Mouse (Mus musculus) olfactory bulb, adult 2 months (tissue): ENCODE measurements around the gene Spa17. TPM values are rescaled to one million over a fixed set of nuclear protein-coding genes. Genes with fewer than 3 reads are reported as not detected.
A peak's percentile ranks its signal among the peaks of the same experiment; 100 is the strongest.

Experiments
- H3K27ac ChIP-seq: fragments of 200-500 bp; 2 replicates; pipeline ENCODE4 v1.5.1; 2012; ENCODE audit warnings: low read depth, low read length; ENCODE audit not compliant: insufficient read depth
- H3K4me1 ChIP-seq: fragments of 200-500 bp; 2 replicates; pipeline ENCODE4 v1.6.1; 2012; ENCODE audit warnings: low read length; ENCODE audit not compliant: control insufficient read depth, insufficient read depth
- H3K4me3 ChIP-seq: fragments of 200-500 bp; 2 replicates; pipeline ENCODE4 v1.5.1; 2012; ENCODE audit warnings: mild to moderate bottlenecking, low read depth, low read length, moderate library complexity; ENCODE audit not compliant: insufficient read depth
- CTCF ChIP-seq: fragments of 200-500 bp; IDR thresholded peaks from 2 replicates; pipeline ENCODE4 v1.5.1; 2012; ENCODE audit warnings: low read depth, mild to moderate bottlenecking, low read length, moderate library complexity; ENCODE audit not compliant: insufficient read depth
- POLR2A ChIP-seq: fragments of 200-500 bp; IDR thresholded peaks from 2 replicates; pipeline ENCODE4 v1.6.1; 2012; ENCODE audit warnings: mild to moderate bottlenecking, low read depth, low read length, moderate library complexity; ENCODE audit not compliant: insufficient read depth
- WGBS: fragments of 180-500 bp; shearing (Covaris S2); methylation state at CpG from one replicate; pipeline ENCODE4 v1.1.7; 2018; 5-methylcytosine and 5-hydroxymethylcytosine counted together
- polyA plus RNA-seq: library from polyadenylated mRNA; stranded (reverse); fragments of >200 nt; gene quantifications from 2 replicates; pipeline ENCODE4 v1.2.4, GENCODE M21; 2012; ENCODE audit warnings: low replicate concordance; ENCODE audit not compliant: missing spikeins, insufficient read depth, insufficient read length

The Spa17 gene
- polyA plus RNA-seq, 1 experiment: not detected

GRCm38 (mm10) chr9:37638721-37639120 lies 25.2 kb upstream of the Spa17 start:
- no peak overlapping the region for H3K4me3 ChIP-seq
- no peaks in the 10 kb centered on the region for H3K4me1 ChIP-seq
- TF ChIP-seq CTCF (no peak), POLR2A (no peak)
- H3K27ac ChIP-seq: no peak overlapping the region
- 71% methylated on average over 3 of the region's 3 CpGs for WGBS

GRCm38 (mm10) chr9:37636800-37637542 lies 23.4 kb upstream of the Spa17 start:
- Histone ChIP-seq H3K4me3 (no peak overlapping the region), H3K4me1 (no peaks in the 10 kb centered on the region), H3K27ac (no peak overlapping the region)
- WGBS: 46% methylated on average over 6 of the region's 6 CpGs
- TF ChIP-seq POLR2A (no peak), CTCF (no peak)

- Histone ChIP-seq H3K4me1 (no peaks in the 10 kb centered on the region), H3K27ac (no peak overlapping the region), H3K4me3 (no peak overlapping the region)
- WGBS: 14% methylated on average over 7 of the region's 7 CpGs
- TF ChIP-seq POLR2A (no peak), CTCF (peak; percentile 43; the same call in 1 of the 2 replicates)
Measured at GRCm38 (mm10) chr9:37636335-37636734, 22.8 kb upstream of the Spa17 start.

- no peak overlapping the region for H3K4me3 ChIP-seq
- H3K4me1 ChIP-seq: no peaks in the 10 kb centered on the region
- WGBS: 83% methylated on average over 3 of the region's 3 CpGs
- TF ChIP-seq POLR2A: no peak
- TF ChIP-seq CTCF: no peak
- no peak overlapping the region for H3K27ac ChIP-seq
Measured at GRCm38 (mm10) chr9:37634269-37634668, 20.7 kb upstream of the Spa17 start.

GRCm38 (mm10) chr9:37632305-37632704 lies 18.8 kb upstream of the Spa17 start:
- TF ChIP-seq POLR2A (no peak), CTCF (no peak)
- Histone ChIP-seq H3K4me3 (no peak overlapping the region), H3K27ac (no peak overlapping the region), H3K4me1 (no peaks in the 10 kb centered on the region)
- WGBS: 86% methylated on average over 2 of the region's 2 CpGs

- H3K27ac ChIP-seq: no peak overlapping the region
- H3K4me3 ChIP-seq: no peak overlapping the region
- TF ChIP-seq CTCF: no peak
- TF ChIP-seq POLR2A: no peak
- whole genome bisulfite sequencing: 91% methylated on average over 2 of the region's 2 CpGs
- H3K4me1 ChIP-seq: peaks cover 8% of the 10 kb centered on the region
Measured at GRCm38 (mm10) chr9:37629941-37630340, 16.4 kb upstream of the Spa17 start.

- no peak overlapping the region for H3K27ac ChIP-seq
- TF ChIP-seq POLR2A: no peak
- TF ChIP-seq CTCF: no peak
- 56% methylated on average over 4 of the region's 4 CpGs for WGBS
- H3K4me3 ChIP-seq: no peak overlapping the region
- H3K4me1 ChIP-seq: peaks cover 8% of the 10 kb centered on the region
Measured at GRCm38 (mm10) chr9:37628581-37628980, 15.1 kb upstream of the Spa17 start.

GRCm38 (mm10) chr9:37627263-37627662 lies 13.7 kb upstream of the Spa17 start:
- peaks cover 8% of the 10 kb centered on the region for H3K4me1 ChIP-seq
- TF ChIP-seq POLR2A (no peak), CTCF (no peak)
- 100% methylated on average over 1 of the region's 1 CpGs for WGBS
- no peak overlapping the region for H3K27ac ChIP-seq
- no peak overlapping the region for H3K4me3 ChIP-seq

GRCm38 (mm10) chr9:37626103-37626567 lies 12.6 kb upstream of the Spa17 start:
- WGBS: 8% methylated on average over 3 of the region's 3 CpGs
- Histone ChIP-seq H3K4me1 (peaks cover 8% of the 10 kb centered on the region), H3K4me3 (no peak overlapping the region), H3K27ac (peak overlapping the region; percentile 92)
- TF ChIP-seq POLR2A: no peak
- no peak for TF ChIP-seq CTCF

- no peak for TF ChIP-seq CTCF
- TF ChIP-seq POLR2A: no peak
- Histone ChIP-seq H3K27ac (peak overlapping the region; percentile 92), H3K4me1 (peaks cover 8% of the 10 kb centered on the region), H3K4me3 (no peak overlapping the region)
- 7% methylated on average over 7 of the region's 7 CpGs for WGBS
Measured at GRCm38 (mm10) chr9:37625641-37626040, 12.1 kb upstream of the Spa17 start.
